Mouse (Mus musculus) heart, adult 2 months (tissue): Measurements from ENCODE around the gene Daam2.

Experiments
- CTCF ChIP-seq: fragments of 200-600 bp; IDR thresholded peaks from 2 replicates; pipeline ENCODE4 v1.8.1; 2022; ENCODE audit warnings: antibody characterized with exemption, mild to moderate bottlenecking, moderate library complexity
- EP300 ChIP-seq: fragments of 200-500 bp; IDR thresholded peaks from 2 replicates; pipeline ENCODE4 v1.6.1; 2011; ENCODE audit warnings: low read depth, low read length, control low read depth; ENCODE audit not compliant: insufficient read depth

- TF ChIP-seq EP300 (no peak), CTCF (no peak)
Observed at GRCm38 (mm10) chr17:49433071-49433470, 131.1 kb downstream of the Daam2 start.
